Mouse (Mus musculus) forebrain, postnatal 0 days (tissue): Measurements from ENCODE around the gene Tdp2. TPM values are rescaled to one million over a fixed set of nuclear protein-coding genes. Genes with fewer than 3 reads are reported as not detected.

ENCODE experiments used
- ATAC-seq: fragments of 200-750 bp; cut with Nextera tagmentation; 2 replicates; pipeline ENCODE4 v1.8.0; 2017; ENCODE audit warnings: mild to moderate bottlenecking, moderate library complexity
- DNase-seq: peaks from one replicate; pipeline ENCODE4 v3.0.0-alpha.2; 2015
- H3K27ac ChIP-seq: fragments of 300-500 bp; sonication (generic); 2 replicates; pipeline ENCODE4 v1.5.1; 2014; ENCODE audit warnings: low read depth, mild to moderate bottlenecking, antibody characterized with exemption, low read length, moderate library complexity, mixed read lengths
- H3K27me3 ChIP-seq: fragments of 300-500 bp; sonication (generic); 2 replicates; pipeline ENCODE4 v1.6.1; 2014; ENCODE audit warnings: mild to moderate bottlenecking, low read length, mixed read lengths; ENCODE audit not compliant: insufficient read depth
- H3K36me3 ChIP-seq: fragments of 300-500 bp; sonication (generic); 2 replicates; pipeline ENCODE4 v1.6.1; 2014; ENCODE audit warnings: mild to moderate bottlenecking, moderate library complexity; ENCODE audit not compliant: insufficient read depth
- H3K4me1 ChIP-seq: fragments of 300-500 bp; sonication (generic); 2 replicates; pipeline ENCODE4 v1.6.1; 2014; ENCODE audit warnings: antibody characterized with exemption; ENCODE audit not compliant: insufficient read depth
- H3K4me2 ChIP-seq: fragments of 300-500 bp; sonication (generic); 2 replicates; pipeline ENCODE4 v1.6.1; 2014; ENCODE audit warnings: low read depth, mild to moderate bottlenecking, moderate library complexity
- H3K4me3 ChIP-seq: fragments of 300-500 bp; sonication (generic); 2 replicates; pipeline ENCODE4 v1.5.1; 2014; ENCODE audit warnings: low read depth, low read length, mixed read lengths
- H3K9ac ChIP-seq: fragments of 300-500 bp; sonication (generic); 2 replicates; pipeline ENCODE4 v1.6.1; 2014; ENCODE audit warnings: mild to moderate bottlenecking
- H3K9me3 ChIP-seq: fragments of 300-500 bp; sonication (generic); 2 replicates; pipeline ENCODE4 v1.6.1; 2016; ENCODE audit warnings: low read length
- CTCF ChIP-seq: sonication (generic); IDR thresholded peaks from 2 replicates; pipeline ENCODE4 v1.5.1; 2016; ENCODE audit warnings: antibody characterized with exemption, control low read depth, low read depth
- WGBS: fragments of 180-500 bp; shearing (Covaris S2); extraction: QIAGEN DNeasy Blood & Tissue Kit; methylation state at CpG from one replicate; pipeline ENCODE4 v1.1.7; 2014; 5-methylcytosine and 5-hydroxymethylcytosine counted together
- polyA plus RNA-seq: library from polyadenylated mRNA; unstranded; fragments of >200 nt; fragmentation: Nextera tagmentation; extraction: Ambion mirVana; gene quantifications from 2 replicates; pipeline ENCODE4 v1.2.1, GENCODE M21; 2015
- total RNA-seq: library from RNA; depleted of rRNA; stranded (reverse); fragments of >200 nt; gene quantifications from 2 replicates; pipeline ENCODE4 v1.2.3, GENCODE M21; 2014

Gene Tdp2
- total and polyA plus RNA-seq, 2 experiments from 2014 or later: 31.7 to 45.4 TPM

- no peak for ATAC-seq
- Histone ChIP-seq H3K36me3 (0 out of 2 replicates have a peak, but pooled peaks cover 5% of the 10 kb centered on the region), H3K4me1 (no peaks in the 10 kb centered on the region), H3K27me3 (no peaks in the 10 kb centered on the region), H3K9ac (no peak overlapping the region), H3K4me3 (no peak overlapping the region), H3K9me3 (no peaks in the 10 kb centered on the region), H3K27ac (no peak overlapping the region), H3K4me2 (no peak overlapping the region)
- no peak for TF ChIP-seq CTCF
- no peak for DNase-seq
- WGBS: 76% methylated on average over 7 of the region's 7 CpGs
These were observed 30.5 kb downstream of the Tdp2 start for GRCm38 (mm10) chr13:24862021-24862420.

- Histone ChIP-seq H3K9me3 (no peaks in the 10 kb centered on the region), H3K9ac (no peak overlapping the region), H3K4me2 (no peak overlapping the region), H3K4me1 (no peaks in the 10 kb centered on the region), H3K27me3 (no peaks in the 10 kb centered on the region), H3K27ac (no peak overlapping the region), H3K36me3 (peaks cover 7% of the 10 kb centered on the region; the same call in 1 of the 2 replicates), H3K4me3 (no peak overlapping the region)
- peak; percentile 3 for DNase-seq
- no peak for ATAC-seq
- WGBS: 66% methylated on average over 7 of the region's 7 CpGs
- TF ChIP-seq CTCF: peak; percentile 27; the same call in 1 of the 2 replicates
These were observed 31.0 kb downstream of the Tdp2 start for GRCm38 (mm10) chr13:24862520-24862919.

- H3K4me2 ChIP-seq: no peak overlapping the region
- H3K4me1 ChIP-seq: no peaks in the 10 kb centered on the region
- H3K27me3 ChIP-seq: no peaks in the 10 kb centered on the region
- no peak overlapping the region for H3K27ac ChIP-seq
- H3K9ac ChIP-seq: no peak overlapping the region
- DNase-seq (no peak), ATAC-seq (no peak)
- TF ChIP-seq CTCF: no peak
- WGBS: 75% methylated on average over 9 of the region's 9 CpGs
- H3K36me3 ChIP-seq: peaks cover 14% of the 10 kb centered on the region; the same call in 1 of the 2 replicates
- H3K9me3 ChIP-seq: no peaks in the 10 kb centered on the region
- no peak overlapping the region for H3K4me3 ChIP-seq
These were observed 35.2 kb downstream of the Tdp2 start for GRCm38 (mm10) chr13:24866430-24867402.

- Histone ChIP-seq H3K4me3 (no peak overlapping the region), H3K4me1 (no peaks in the 10 kb centered on the region), H3K27ac (no peak overlapping the region), H3K36me3 (peaks cover 17% of the 10 kb centered on the region; the same call in 1 of the 2 replicates), H3K9me3 (no peaks in the 10 kb centered on the region), H3K4me2 (no peak overlapping the region), H3K27me3 (no peaks in the 10 kb centered on the region), H3K9ac (no peak overlapping the region)
- no peak for TF ChIP-seq CTCF
- ATAC-seq (no peak), DNase-seq (no peak)
- WGBS: 95% methylated on average over 10 of the region's 10 CpGs
These were observed 36.3 kb downstream of the Tdp2 start for GRCm38 (mm10) chr13:24867789-24868188.

GRCm38 (mm10) chr13:24868233-24868632 is 36.8 kb downstream of the Tdp2 start:
- no peak for TF ChIP-seq CTCF
- DNase-seq (no peak), ATAC-seq (no peak)
- H3K36me3 ChIP-seq: peaks cover 17% of the 10 kb centered on the region; the same call in 1 of the 2 replicates
- no peak overlapping the region for H3K27ac ChIP-seq
- H3K4me1 ChIP-seq: no peaks in the 10 kb centered on the region
- H3K4me3 ChIP-seq: no peak overlapping the region
- H3K27me3 ChIP-seq: no peaks in the 10 kb centered on the region
- WGBS: 85% methylated on average over 7 of the region's 7 CpGs
- H3K9me3 ChIP-seq: no peaks in the 10 kb centered on the region
- no peak overlapping the region for H3K9ac ChIP-seq
- no peak overlapping the region for H3K4me2 ChIP-seq

GRCm38 (mm10) chr13:24879359-24880040 is 48.0 kb downstream of the Tdp2 start:
- Histone ChIP-seq H3K36me3 (peaks cover 11% of the 10 kb centered on the region), H3K4me3 (no peak overlapping the region), H3K27me3 (no peaks in the 10 kb centered on the region), H3K4me2 (no peak overlapping the region), H3K27ac (no peak overlapping the region), H3K9ac (no peak overlapping the region), H3K4me1 (no peaks in the 10 kb centered on the region), H3K9me3 (peaks cover 4% of the 10 kb centered on the region; the same call in 1 of the 2 replicates)
- DNase-seq (no peak), ATAC-seq (no peak)
- 92% methylated on average over 15 of the region's 15 CpGs for WGBS
- no peak for TF ChIP-seq CTCF
